Mouse (Mus musculus) brain, embryonic 14.5 days (tissue): ENCODE measurements at regions not wholly inside any gene's neighbourhood (a gene's known extent, or its start where the extent isn't known, plus 50 kb on each side); places are given as distances from the start of the nearest gene placed in this dataset.

Experiments used
- CTCF ChIP-seq: fragments of 200-500 bp; IDR thresholded peaks from 2 replicates; pipeline ENCODE4 v1.5.1; 2012; ENCODE audit warnings: inconsistent platforms, mild to moderate bottlenecking, moderate library complexity, borderline replicate concordance; ENCODE audit not compliant: insufficient read depth, insufficient read length; ENCODE audit errors: extremely low read depth
- POLR2A ChIP-seq: fragments of 200-500 bp; IDR thresholded peaks from 2 replicates; pipeline ENCODE4 v1.6.1; 2012; ENCODE audit warnings: mild to moderate bottlenecking, inconsistent platforms, borderline replicate concordance; ENCODE audit not compliant: poor library complexity, insufficient read depth, insufficient read length, severe bottlenecking; ENCODE audit errors: extremely low read depth

GRCm38 (mm10) chr13:32556396-32556795, 217.9 kb upstream of the Gmds start:
- TF ChIP-seq CTCF (no peak), POLR2A (no peak)
